Mouse (Mus musculus) splenic B cell, adult 2 months (primary cell): ENCODE measurements around the gene Vmn1r228.

ENCODE experiments used
- DNase-seq: peaks from one replicate; pipeline ENCODE4 v3.0.0-alpha.2; 2011; ENCODE audit warnings: low read depth, low spot score
- H3K27me3 ChIP-seq: 2 replicates; pipeline ENCODE4 v1.6.1; 2012; ENCODE audit warnings: mild to moderate bottlenecking, low read length, moderate library complexity, mixed read lengths; ENCODE audit not compliant: control insufficient read depth, poor library complexity, insufficient read depth, severe bottlenecking
- H3K36me3 ChIP-seq: 2 replicates; pipeline ENCODE4 v1.6.1; 2012; ENCODE audit warnings: mild to moderate bottlenecking, low read length, moderate library complexity, mixed read lengths; ENCODE audit not compliant: control insufficient read depth, poor library complexity, insufficient read depth, severe bottlenecking

Gene Vmn1r228

DNA sequence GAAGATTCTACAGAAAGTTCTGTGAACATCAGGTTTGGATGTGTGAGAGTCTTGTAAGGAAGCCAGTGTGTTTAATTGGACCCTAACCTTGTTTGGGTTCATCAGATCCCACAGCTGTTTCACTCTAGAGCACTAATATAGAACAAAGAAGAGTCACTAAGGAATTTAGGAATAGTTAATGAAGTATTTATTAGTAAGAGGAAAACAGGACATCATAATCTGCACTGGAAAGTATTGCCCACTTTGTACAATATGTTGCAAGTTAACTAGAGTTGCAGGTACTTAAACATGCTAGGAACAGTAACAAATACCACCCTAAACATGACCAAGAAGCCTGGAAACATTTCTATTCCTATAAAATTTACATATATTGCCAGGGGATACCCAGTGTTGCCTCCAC, at the start of gene Vmn1r228:
Vmn1r228 (minus strand) TSS at position 101 of the 400 bp plus-strand sequence.
- Histone ChIP-seq H3K36me3 (no peaks in the 10 kb centered on the region), H3K27me3 (no peaks in the 10 kb centered on the region)
- DNase-seq, result no peak

DNA sequence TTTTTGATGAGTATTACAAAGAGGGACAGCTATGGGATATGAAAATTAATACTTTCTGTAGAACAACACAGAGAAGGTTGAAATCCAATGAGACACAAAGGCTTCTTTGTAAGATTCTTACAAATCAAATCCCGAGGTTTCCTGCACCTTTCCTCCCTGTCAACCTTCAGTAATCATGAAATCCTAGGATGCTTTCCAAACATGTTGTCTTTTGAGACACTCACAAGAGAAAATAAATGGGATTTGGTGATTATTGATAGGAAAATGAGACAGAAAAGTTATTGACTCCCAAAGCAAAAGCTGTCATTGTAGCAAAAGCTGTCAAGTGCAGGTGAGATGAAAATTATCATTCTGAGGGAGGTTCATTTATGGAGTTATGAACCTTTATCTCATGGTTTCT, 25.3 kb upstream of the Vmn1r228 start, which contains the start of gene Vmn1r229:
Vmn1r229 (plus strand) TSS at position 301 of the 400 bp plus-strand sequence.
- no peak for DNase-seq
- no peaks in the 10 kb centered on the region for H3K27me3 ChIP-seq

DNA sequence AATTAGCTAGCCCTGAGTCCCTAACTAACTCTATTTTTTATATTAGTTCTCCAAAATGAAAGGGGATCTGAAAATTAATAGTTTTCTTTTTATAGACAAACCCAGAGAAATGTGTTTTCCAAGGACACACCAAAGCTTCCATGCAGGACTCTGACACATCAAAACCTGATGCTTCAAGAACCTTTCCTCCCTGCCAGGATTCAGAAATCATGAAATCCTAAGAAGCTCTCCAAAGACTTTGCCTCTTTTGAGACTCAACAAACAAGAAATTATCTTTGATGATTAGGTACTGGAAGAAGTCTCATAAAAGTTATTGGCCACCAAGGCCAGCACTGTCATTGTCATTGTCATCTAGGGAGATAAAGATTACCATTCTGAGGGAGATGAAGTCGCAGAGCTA, 56.4 kb downstream of the Vmn1r228 start, which contains the start of gene Vmn1r227:
Vmn1r227 (plus strand) TSS at position 301 of the 400 bp plus-strand sequence.
- Histone ChIP-seq H3K27me3 (no peaks in the 10 kb centered on the region), H3K36me3 (no peaks in the 10 kb centered on the region)
- no peak for DNase-seq

More for the DNA sequence above, 25.3 kb upstream of the Vmn1r228 start, which contains the start of gene Vmn1r229:
- H3K36me3 ChIP-seq, result no peaks in the 10 kb centered on the region
